Mouse (Mus musculus) naive thymus-derived CD4-positive, alpha-beta T cell, adult 5 months (primary cell): ENCODE measurements around the gene Dlgap5. TPM values are rescaled to one million over a fixed set of nuclear protein-coding genes. Genes with fewer than 3 reads are reported as not detected.

Source experiments
- polyA plus RNA-seq: library from polyadenylated mRNA; unstranded; fragments of 100-300 nt; shearing (Covaris generic); gene quantifications from one replicate; pipeline ENCODE4 v1.2.1, GENCODE M21; 2017

Gene Dlgap5
- polyA plus RNA-seq = 3.5 TPM

GRCm38 (mm10) chr14:47417775-47418665, at the start of gene Dlgap5:
TSS of gene Dlgap5 (minus strand) at chr14:47418407.

GRCm38 (mm10) chr14:47450121-47450520, 31.9 kb upstream of the Dlgap5 start, which contains the start of gene Fbxo34:
TSS of gene Fbxo34 (plus strand) at chr14:47450421.

GRCm38 (mm10) chr14:47367461-47367860, 50.7 kb downstream of the Dlgap5 start, which contains the start of gene Lgals3:
TSS of gene Lgals3 (plus strand) at chr14:47367751.

Other genes starting within 250 kb of the Dlgap5 start
- 91.7 TPM for gene Gch1, start 229.0 kb downstream of the Dlgap5 start, polyA plus RNA-seq
- 16.1 TPM for gene Wdhd1, start 141.6 kb downstream of the Dlgap5 start, polyA plus RNA-seq
- 29.7 TPM for gene Socs4, start 141.5 kb downstream of the Dlgap5 start, polyA plus RNA-seq
- gene Mapk1ip1l, start 120.1 kb downstream of the Dlgap5 start, polyA plus RNA-seq = 80.0 TPM
- gene Lgals3, start 50.7 kb downstream of the Dlgap5 start, polyA plus RNA-seq = not detected
- gene Fbxo34, start 32.0 kb upstream of the Dlgap5 start, polyA plus RNA-seq = 74.6 TPM
- gene Atg14, start 152.2 kb upstream of the Dlgap5 start, polyA plus RNA-seq = 24.6 TPM
- 62.9 TPM for gene Ktn1, start 230.0 kb upstream of the Dlgap5 start, polyA plus RNA-seq